Mouse (Mus musculus): ENCODE results near the gene Limch1. TPM values are rescaled to one million over a fixed set of nuclear protein-coding genes. Genes with fewer than 3 reads are reported as not detected.

Limch1 gene
- total and polyA plus RNA-seq, 2 experiments, result 0.13 to 0.55 TPM

DNA sequence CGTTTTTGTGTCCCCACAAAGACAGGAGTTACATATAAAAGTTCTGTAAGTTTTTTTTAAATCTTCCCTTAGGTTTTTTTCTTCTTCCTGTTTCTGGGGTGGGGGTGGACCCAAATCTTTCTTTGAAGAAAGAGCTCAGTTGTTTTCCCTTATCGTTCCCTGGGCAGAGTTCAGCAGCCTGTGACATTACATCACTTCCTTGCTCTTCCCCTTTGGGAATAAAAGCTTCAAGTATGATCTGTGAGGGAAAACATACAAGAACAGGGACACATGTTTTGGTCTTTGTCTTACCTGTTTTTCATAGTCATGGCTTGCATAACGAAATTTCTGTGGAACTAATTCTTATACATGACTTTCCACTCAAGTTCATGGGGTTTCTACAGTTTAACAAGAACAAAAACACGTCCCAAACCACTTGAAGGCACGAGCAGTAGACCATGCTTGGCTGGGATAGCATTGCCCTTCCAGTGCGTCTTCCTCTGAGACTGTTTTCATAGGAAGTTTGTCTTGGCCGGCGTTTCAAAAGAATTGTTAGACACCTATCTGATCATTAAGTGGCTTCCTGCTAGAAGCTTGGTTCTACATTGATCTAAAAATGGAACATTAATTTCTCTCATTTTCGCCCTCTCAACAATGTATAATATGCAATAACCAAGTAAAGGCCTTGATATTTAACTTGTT, 150.0 kb downstream of the Limch1 start:
- Histone ChIP-seq H3K27ac (replicated peaks; ENCODE audit: insufficient read depth, low read depth, low read length) (no peak overlapping the region), H3K27me3 (ENCODE audit: control insufficient read depth, insufficient read depth, low read length) (no peaks in the 10 kb centered on the region), H3K4me1 (ENCODE audit: control insufficient read depth, insufficient read depth, low read length) (no peaks in the 10 kb centered on the region), H3K4me3 (ENCODE audit: insufficient read depth, low read depth, low read length) (no peak overlapping the region), H3K79me2 (ENCODE audit: control insufficient read depth, insufficient read depth, low read length) (no peaks in the 10 kb centered on the region), H3K36me3 (ENCODE audit: control insufficient read depth, insufficient read depth, low read length) (no peaks in the 10 kb centered on the region), H3K9ac (ENCODE audit: low read depth, low read length) (no peak overlapping the region)
- 59% methylated on average over 9 of the region's 9 CpGs for WGBS
- TF ChIP-seq CTCF (IDR thresholded peaks at IDR 0.05; ENCODE audit: low read depth, low read length) (no peak), POLR2A (IDR thresholded peaks at IDR 0.05; ENCODE audit: extremely low read depth, insufficient read depth, low read length) (no peak)
- no peak for DNase-seq (ENCODE audit: extremely low read depth, low read depth, low spot score)

GRCm38 (mm10) chr5:66897584-66897983, 152.0 kb downstream of the Limch1 start:
- H3K4me3 ChIP-seq (ENCODE audit: insufficient read depth, low read depth, low read length), result no peak overlapping the region
- no peak for DNase-seq (ENCODE audit: extremely low read depth, low read depth, low spot score)
- no peaks in the 10 kb centered on the region for H3K36me3 ChIP-seq (ENCODE audit: control insufficient read depth, insufficient read depth, low read length)
- 88% methylated on average over 5 of the region's 5 CpGs for WGBS
- no peak overlapping the region for H3K27ac ChIP-seq (replicated peaks; ENCODE audit: insufficient read depth, low read depth, low read length)
- H3K79me2 ChIP-seq (ENCODE audit: control insufficient read depth, insufficient read depth, low read length), result no peaks in the 10 kb centered on the region
- H3K4me1 ChIP-seq (ENCODE audit: control insufficient read depth, insufficient read depth, low read length), result no peaks in the 10 kb centered on the region
- TF ChIP-seq CTCF (IDR thresholded peaks at IDR 0.05; ENCODE audit: low read depth, low read length) (no peak), POLR2A (IDR thresholded peaks at IDR 0.05; ENCODE audit: extremely low read depth, insufficient read depth, low read length) (no peak)
- no peak overlapping the region for H3K9ac ChIP-seq (ENCODE audit: low read depth, low read length)
- H3K27me3 ChIP-seq (ENCODE audit: control insufficient read depth, insufficient read depth, low read length), result no peaks in the 10 kb centered on the region

DNA sequence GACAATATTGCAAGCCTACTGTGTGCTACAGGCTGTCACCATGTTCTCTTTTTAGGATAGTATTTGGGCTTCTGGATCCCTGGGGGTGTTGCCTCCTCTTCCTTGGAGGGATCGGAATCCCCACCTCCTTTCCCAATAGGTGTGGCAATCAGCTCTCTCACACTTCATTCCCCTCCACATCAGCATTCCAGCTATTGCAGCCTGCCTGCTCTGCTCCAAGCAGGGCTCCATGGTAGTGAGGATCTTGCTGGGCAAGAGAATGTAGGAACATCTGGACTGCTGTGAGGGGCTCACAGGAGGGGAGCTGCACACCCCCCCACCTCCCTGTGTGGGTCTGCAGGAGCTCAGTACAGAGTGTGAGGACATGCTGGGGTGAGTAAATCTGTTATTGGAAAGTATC, 152.6 kb downstream of the Limch1 start:
- H3K4me3 ChIP-seq (ENCODE audit: insufficient read depth, low read depth, low read length), result no peak overlapping the region
- H3K27me3 ChIP-seq (ENCODE audit: control insufficient read depth, insufficient read depth, low read length), result no peaks in the 10 kb centered on the region
- TF ChIP-seq POLR2A (IDR thresholded peaks at IDR 0.05; ENCODE audit: extremely low read depth, insufficient read depth, low read length) (no peak), CTCF (IDR thresholded peaks at IDR 0.05; ENCODE audit: low read depth, low read length) (no peak)
- H3K36me3 ChIP-seq (ENCODE audit: control insufficient read depth, insufficient read depth, low read length), result no peaks in the 10 kb centered on the region
- H3K27ac ChIP-seq (replicated peaks; ENCODE audit: insufficient read depth, low read depth, low read length), result no peak overlapping the region
- no peak for DNase-seq (ENCODE audit: extremely low read depth, low read depth, low spot score)
- 78% methylated on average over 1 of the region's 1 CpGs for WGBS
- no peaks in the 10 kb centered on the region for H3K79me2 ChIP-seq (ENCODE audit: control insufficient read depth, insufficient read depth, low read length)
- no peaks in the 10 kb centered on the region for H3K4me1 ChIP-seq (ENCODE audit: control insufficient read depth, insufficient read depth, low read length)
- H3K9ac ChIP-seq (ENCODE audit: low read depth, low read length), result no peak overlapping the region

- H3K27me3 ChIP-seq (ENCODE audit: control insufficient read depth, insufficient read depth, low read length), result no peaks in the 10 kb centered on the region
- H3K27ac ChIP-seq (replicated peaks; ENCODE audit: insufficient read depth, low read depth, low read length), result no peak overlapping the region
- no peak for DNase-seq (ENCODE audit: extremely low read depth, low read depth, low spot score)
- TF ChIP-seq CTCF (IDR thresholded peaks at IDR 0.05; ENCODE audit: low read depth, low read length) (no peak), POLR2A (IDR thresholded peaks at IDR 0.05; ENCODE audit: extremely low read depth, insufficient read depth, low read length) (no peak)
- H3K79me2 ChIP-seq (ENCODE audit: control insufficient read depth, insufficient read depth, low read length), result no peaks in the 10 kb centered on the region
- H3K9ac ChIP-seq (ENCODE audit: low read depth, low read length), result no peak overlapping the region
- 73% methylated on average over 9 of the region's 9 CpGs for WGBS
- H3K36me3 ChIP-seq (ENCODE audit: control insufficient read depth, insufficient read depth, low read length), result no peaks in the 10 kb centered on the region
- no peaks in the 10 kb centered on the region for H3K4me1 ChIP-seq (ENCODE audit: control insufficient read depth, insufficient read depth, low read length)
- H3K4me3 ChIP-seq (ENCODE audit: insufficient read depth, low read depth, low read length), result no peak overlapping the region
Observed at GRCm38 (mm10) chr5:66898811-66899430, 153.3 kb downstream of the Limch1 start.

- H3K4me1 ChIP-seq (ENCODE audit: control insufficient read depth, insufficient read depth, low read length), result no peaks in the 10 kb centered on the region
- no peaks in the 10 kb centered on the region for H3K79me2 ChIP-seq (ENCODE audit: control insufficient read depth, insufficient read depth, low read length)
- TF ChIP-seq POLR2A (IDR thresholded peaks at IDR 0.05; ENCODE audit: extremely low read depth, insufficient read depth, low read length) (no peak), CTCF (IDR thresholded peaks at IDR 0.05; ENCODE audit: low read depth, low read length) (no peak)
- no peaks in the 10 kb centered on the region for H3K36me3 ChIP-seq (ENCODE audit: control insufficient read depth, insufficient read depth, low read length)
- no peaks in the 10 kb centered on the region for H3K27me3 ChIP-seq (ENCODE audit: control insufficient read depth, insufficient read depth, low read length)
- H3K9ac ChIP-seq (ENCODE audit: low read depth, low read length), result no peak overlapping the region
- 88% methylated on average over 4 of the region's 4 CpGs for WGBS
- DNase-seq (ENCODE audit: extremely low read depth, low read depth, low spot score), result no peak
- no peak overlapping the region for H3K4me3 ChIP-seq (ENCODE audit: insufficient read depth, low read depth, low read length)
- no peak overlapping the region for H3K27ac ChIP-seq (replicated peaks; ENCODE audit: insufficient read depth, low read depth, low read length)
Observed at GRCm38 (mm10) chr5:66901116-66901515, 155.5 kb downstream of the Limch1 start.

DNA sequence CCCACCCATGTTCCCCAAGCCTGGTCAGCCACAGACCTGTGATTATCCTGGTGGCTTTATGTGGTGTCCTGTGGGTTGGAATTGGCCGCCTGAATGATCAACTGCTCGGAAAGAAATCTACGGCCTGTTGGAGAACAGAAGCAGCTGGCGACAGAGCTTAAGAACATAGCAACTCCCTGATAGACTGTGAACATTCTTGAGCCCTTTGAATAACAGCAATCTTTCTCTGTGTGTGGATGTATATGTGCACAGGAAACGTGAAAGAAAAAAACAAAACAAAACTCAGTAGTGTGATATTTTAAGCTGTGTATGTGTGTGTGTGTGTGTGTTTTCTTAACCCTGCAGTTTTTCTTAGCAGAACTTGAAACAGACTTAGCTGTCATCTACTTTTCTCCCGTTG, 159.2 kb downstream of the Limch1 start:
- no peak for TF ChIP-seq CTCF (IDR thresholded peaks at IDR 0.05; ENCODE audit: low read depth, low read length)
- DNase-seq (ENCODE audit: extremely low read depth, low read depth, low spot score), result no peak
- Histone ChIP-seq H3K9ac (ENCODE audit: low read depth, low read length) (no peak overlapping the region), H3K27me3 (ENCODE audit: control insufficient read depth, insufficient read depth, low read length) (no peaks in the 10 kb centered on the region), H3K4me1 (ENCODE audit: control insufficient read depth, insufficient read depth, low read length) (no peaks in the 10 kb centered on the region), H3K4me3 (ENCODE audit: insufficient read depth, low read depth, low read length) (no peak overlapping the region), H3K27ac (replicated peaks; ENCODE audit: insufficient read depth, low read depth, low read length) (no peak overlapping the region), H3K79me2 (ENCODE audit: control insufficient read depth, insufficient read depth, low read length) (no peaks in the 10 kb centered on the region), H3K36me3 (ENCODE audit: control insufficient read depth, insufficient read depth, low read length) (no peaks in the 10 kb centered on the region)
- 78% methylated on average over 6 of the region's 6 CpGs for whole genome bisulfite sequencing
